Mouse (Mus musculus) megakaryocyte, embryonic 14.5 days (primary cell): Measurements from ENCODE around the gene Acta2.

Experiments
- FLI1 ChIP-seq: IDR thresholded peaks from 2 replicates; pipeline ENCODE4 v1.6.1; 2012; ENCODE audit warnings: low read length, inconsistent platforms, mixed read lengths
- GATA1 ChIP-seq: IDR thresholded peaks from 3 replicates; pipeline ENCODE4 v1.6.1; 2012; ENCODE audit warnings: mixed read lengths, low read length, inconsistent platforms, borderline replicate concordance

- TF ChIP-seq GATA1 (no peak), FLI1 (no peak)
Observed at GRCm38 (mm10) chr19:34250621-34251020, 4.8 kb downstream of the Acta2 start.
